Mouse (Mus musculus) CH12.LX (cell line): ENCODE data around the gene Bap1. TPM values are rescaled to one million over a fixed set of nuclear protein-coding genes. Genes with fewer than 3 reads are reported as not detected.

Source experiments
- DNase-seq: peaks from one replicate; pipeline ENCODE4 v3.0.0-alpha.2; 2013; ENCODE audit errors: extremely low read depth
- H3K27ac ChIP-seq: 2 replicates; pipeline ENCODE4 v1.5.1; 2012; ENCODE audit warnings: low read depth, mild to moderate bottlenecking, control low read depth, moderate library complexity; ENCODE audit not compliant: insufficient read depth
- H3K27me3 ChIP-seq: replicated peaks from 2 replicates; pipeline ENCODE3; 2012; ENCODE audit warnings: inconsistent platforms
- H3K36me3 ChIP-seq, 2 experiments: replicated peaks in 1 of 2; 2 replicates each; pipeline versions ENCODE3 to v1.6.1; 2012; ENCODE audit warnings: inconsistent platforms in 1 of 2, low read length in 1 of 2, mild to moderate bottlenecking in 1 of 2, mixed read lengths in 1 of 2, moderate library complexity in 1 of 2; ENCODE audit not compliant: control insufficient read depth in 1 of 2, insufficient read depth in 1 of 2
- H3K4me1 ChIP-seq, 2 experiments: 2 replicates each; pipeline ENCODE4 v1.6.1; 2012; ENCODE audit warnings: inconsistent platforms in 1 of 2, moderate library complexity in 1 of 2; ENCODE audit not compliant: insufficient read depth in 2 of 2, control insufficient read depth in 1 of 2
- H3K4me2 ChIP-seq: 2 replicates; pipeline ENCODE4 v1.6.1; 2012; ENCODE audit warnings: low read depth, mild to moderate bottlenecking, control low read depth; ENCODE audit not compliant: poor library complexity, insufficient read depth, severe bottlenecking
- H3K4me3 ChIP-seq, 3 experiments: fragments of 150-350 bp in 1 of 3; sonication (generic) in 1 of 3; replicated peaks in 1 of 3; 2 replicates each; pipeline versions ENCODE3 to v1.5.1; 2011 to 2012; ENCODE audit warnings: low read depth in 2 of 3, low read length in 2 of 3, mild to moderate bottlenecking in 2 of 3, moderate library complexity in 2 of 3, control low read depth in 1 of 3, improper control_type of control experiment in 1 of 3, inconsistent platforms in 1 of 3, mixed read lengths in 1 of 3; ENCODE audit not compliant: poor library complexity in 1 of 3
- H3K79me2 ChIP-seq: replicated peaks from 2 replicates; pipeline ENCODE4 v1.6.1; 2012; ENCODE audit warnings: mild to moderate bottlenecking, moderate library complexity; ENCODE audit not compliant: control insufficient read depth, poor library complexity, insufficient read depth, severe bottlenecking; ENCODE audit errors: extremely low read depth
- H3K9ac ChIP-seq: 2 replicates; pipeline ENCODE4 v1.6.1; 2012; ENCODE audit warnings: low read depth, mild to moderate bottlenecking, control low read depth, moderate library complexity; ENCODE audit not compliant: insufficient read depth
- H3K9me3 ChIP-seq: replicated peaks from 2 replicates; pipeline ENCODE3; 2012; ENCODE audit warnings: low read length, inconsistent platforms, mixed read lengths
- BHLHE40 ChIP-seq: IDR thresholded peaks from 2 replicates; pipeline ENCODE4 v1.6.1; 2011; ENCODE audit warnings: mild to moderate bottlenecking, low read depth, low read length, improper control_type of control experiment
- CHD1 ChIP-seq: IDR thresholded peaks from 2 replicates; pipeline ENCODE4 v1.6.1; 2012; ENCODE audit warnings: low read depth, low read length, improper control_type of control experiment, inconsistent platforms
- CHD2 ChIP-seq: IDR thresholded peaks from 2 replicates; pipeline ENCODE4 v1.6.1; 2011; ENCODE audit warnings: low read length, improper control_type of control experiment
- CTCF ChIP-seq, 2 experiments: IDR thresholded peaks in 1 of 2; conservative IDR thresholded peaks in 1 of 2; 2 replicates each; pipeline ENCODE4 v1.5.1; 2011 to 2012; ENCODE audit warnings: low read depth in 2 of 2, low read length in 2 of 2, improper control_type of control experiment in 1 of 2, inconsistent platforms in 1 of 2, mild to moderate bottlenecking in 1 of 2, moderate library complexity in 1 of 2
- E2F4 ChIP-seq: IDR thresholded peaks from 2 replicates; pipeline ENCODE4 v1.6.1; 2011; ENCODE audit warnings: low read depth, low read length, improper control_type of control experiment; ENCODE audit not compliant: insufficient replicate concordance
- ELF1 ChIP-seq: IDR thresholded peaks from 2 replicates; pipeline ENCODE4 v1.6.1; 2014; ENCODE audit warnings: low read depth, mild to moderate bottlenecking, inconsistent platforms, low read length, improper control_type of control experiment
- EP300 ChIP-seq: IDR thresholded peaks from 2 replicates; pipeline ENCODE4 v1.6.1; 2011; ENCODE audit warnings: low read length, improper control_type of control experiment
- ETS1 ChIP-seq: conservative IDR thresholded peaks from 2 replicates; pipeline ENCODE4 v1.6.1; 2012; ENCODE audit warnings: low read depth, mild to moderate bottlenecking, inconsistent platforms, low read length, improper control_type of control experiment, moderate library complexity
- GABPA ChIP-seq: IDR thresholded peaks from 2 replicates; pipeline ENCODE4 v1.6.1; 2012; ENCODE audit warnings: low read depth, low read length, improper control_type of control experiment, inconsistent platforms; ENCODE audit not compliant: insufficient replicate concordance
- HCFC1 ChIP-seq: IDR thresholded peaks from 2 replicates; pipeline ENCODE4 v1.6.1; 2012; ENCODE audit warnings: low read depth, mild to moderate bottlenecking, inconsistent platforms, low read length, improper control_type of control experiment
- IRF4 ChIP-seq: IDR thresholded peaks from 2 replicates; pipeline ENCODE4 v1.6.1; 2014; ENCODE audit warnings: low read depth, mild to moderate bottlenecking, inconsistent platforms, low read length, improper control_type of control experiment
- JUN ChIP-seq: IDR thresholded peaks from 2 replicates; pipeline ENCODE4 v1.6.1; 2011; ENCODE audit warnings: low read depth, mild to moderate bottlenecking, low read length, improper control_type of control experiment, moderate library complexity; ENCODE audit not compliant: insufficient read depth
- JUND ChIP-seq: conservative IDR thresholded peaks from 2 replicates; pipeline ENCODE4 v1.6.1; 2011; ENCODE audit warnings: low read depth, low read length, improper control_type of control experiment
- KAT2A ChIP-seq: IDR thresholded peaks from 2 replicates; pipeline ENCODE4 v1.6.1; 2012; ENCODE audit warnings: low read length, improper control_type of control experiment, inconsistent platforms; ENCODE audit not compliant: insufficient replicate concordance
- MAFK ChIP-seq: IDR thresholded peaks from 2 replicates; pipeline ENCODE4 v1.6.1; 2011; ENCODE audit warnings: low read length, improper control_type of control experiment; ENCODE audit not compliant: insufficient replicate concordance
- MAX ChIP-seq: IDR thresholded peaks from 2 replicates; pipeline ENCODE4 v1.6.1; 2011; ENCODE audit warnings: low read length, improper control_type of control experiment
- MAZ ChIP-seq: IDR thresholded peaks from 2 replicates; pipeline ENCODE4 v1.6.1; 2012; ENCODE audit warnings: low read depth, mild to moderate bottlenecking, inconsistent platforms, low read length, improper control_type of control experiment, moderate library complexity
- MEF2A ChIP-seq: IDR thresholded peaks from 2 replicates; pipeline ENCODE4 v1.6.1; 2014; ENCODE audit warnings: low read depth, mild to moderate bottlenecking, inconsistent platforms, low read length, improper control_type of control experiment, borderline replicate concordance
- MXI1 ChIP-seq: IDR thresholded peaks from 2 replicates; pipeline ENCODE4 v1.6.1; 2011; ENCODE audit warnings: mild to moderate bottlenecking, low read depth, low read length, improper control_type of control experiment
- MYC ChIP-seq: IDR thresholded peaks from 2 replicates; pipeline ENCODE4 v1.6.1; 2011; ENCODE audit warnings: low read depth, mild to moderate bottlenecking, improper control_type of control experiment, low read length
- NELFE ChIP-seq: IDR thresholded peaks from 2 replicates; pipeline ENCODE4 v1.6.1; 2011; ENCODE audit warnings: low read depth, low read length, improper control_type of control experiment
- NRF1 ChIP-seq: IDR thresholded peaks from 2 replicates; pipeline ENCODE4 v1.6.1; 2014; ENCODE audit warnings: low read depth, mild to moderate bottlenecking, inconsistent platforms, low read length, improper control_type of control experiment, moderate library complexity
- PAX5 ChIP-seq: IDR thresholded peaks from 2 replicates; pipeline ENCODE4 v1.6.1; 2012; ENCODE audit warnings: low read length, inconsistent platforms, mixed read lengths
- POLR2A ChIP-seq: IDR thresholded peaks from 2 replicates; pipeline ENCODE4 v1.6.1; 2011; ENCODE audit warnings: low read depth, mild to moderate bottlenecking, improper control_type of control experiment, low read length
- POLR2AphosphoS2 ChIP-seq: IDR thresholded peaks from 2 replicates; pipeline ENCODE4 v1.6.1; 2011; ENCODE audit warnings: low read depth, low read length, improper control_type of control experiment
- RAD21 ChIP-seq: IDR thresholded peaks from 2 replicates; pipeline ENCODE4 v1.6.1; 2011; ENCODE audit warnings: low read depth, mild to moderate bottlenecking, low read length, improper control_type of control experiment, moderate library complexity
- RCOR1 ChIP-seq: conservative IDR thresholded peaks from 2 replicates; pipeline ENCODE4 v1.6.1; 2012; ENCODE audit warnings: low read depth, mild to moderate bottlenecking, inconsistent platforms, low read length, improper control_type of control experiment
- SIN3A ChIP-seq: IDR thresholded peaks from 2 replicates; pipeline ENCODE4 v1.6.1; 2012; ENCODE audit warnings: low read length, improper control_type of control experiment, inconsistent platforms
- SMC3 ChIP-seq: IDR thresholded peaks from 2 replicates; pipeline ENCODE4 v1.6.1; 2011; ENCODE audit warnings: low read depth, low read length, improper control_type of control experiment
- TBP ChIP-seq: conservative IDR thresholded peaks from 2 replicates; pipeline ENCODE4 v1.6.1; 2011; ENCODE audit warnings: low read depth, low read length, improper control_type of control experiment
- TCF12 ChIP-seq: IDR thresholded peaks from 2 replicates; pipeline ENCODE4 v1.6.1; 2014; ENCODE audit warnings: low read depth, mild to moderate bottlenecking, inconsistent platforms, low read length, improper control_type of control experiment
- UBTF ChIP-seq: IDR thresholded peaks from 2 replicates; pipeline ENCODE4 v1.6.1; 2012; ENCODE audit warnings: low read depth, mild to moderate bottlenecking, inconsistent platforms, low read length, improper control_type of control experiment, moderate library complexity
- USF1 ChIP-seq: IDR thresholded peaks from 2 replicates; pipeline ENCODE4 v1.6.1; 2014; ENCODE audit warnings: low read depth, mild to moderate bottlenecking, inconsistent platforms, low read length, improper control_type of control experiment
- USF2 ChIP-seq: conservative IDR thresholded peaks from 2 replicates; pipeline ENCODE4 v1.6.1; 2011; ENCODE audit warnings: low read depth, low read length, improper control_type of control experiment
- ZC3H11A ChIP-seq: IDR thresholded peaks from 2 replicates; pipeline ENCODE4 v1.6.1; 2012; ENCODE audit warnings: low read depth, mild to moderate bottlenecking, inconsistent platforms, low read length, improper control_type of control experiment
- ZKSCAN1 ChIP-seq: IDR thresholded peaks from 2 replicates; pipeline ENCODE4 v1.6.1; 2012; ENCODE audit warnings: low read depth, inconsistent platforms, low read length, improper control_type of control experiment, borderline replicate concordance
- ZMIZ1 ChIP-seq: IDR thresholded peaks from 2 replicates; pipeline ENCODE4 v1.6.1; 2012; ENCODE audit warnings: low read depth, mild to moderate bottlenecking, inconsistent platforms, low read length, improper control_type of control experiment
- ZNF384 ChIP-seq: IDR thresholded peaks from 2 replicates; pipeline ENCODE4 v1.6.1; 2012; ENCODE audit warnings: low read depth, low read length, improper control_type of control experiment, inconsistent platforms
- dilution Hi-C: fragments of 300-500 bp; cut with MboI; formaldehyde crosslinking; loops from 2 replicates; pipeline ENCODE4 v1.14.3; 2020; ENCODE audit warnings: low sequenced_read_pairs; ENCODE audit not compliant: extremely low pct_unique_long_range_greater_than_20kb, extremely low pct_ligation_motif_present
- in situ Hi-C: fragments of 300-500 bp; cut with MboI; formaldehyde crosslinking; loops from 3 replicates; pipeline ENCODE4 v1.14.3; 2019; ENCODE audit warnings: low sequenced_read_pairs, low pct_ligation_motif_present, low pct_unique_long_range_greater_than_20kb, mixed read lengths
- polyA plus RNA-seq: library from polyadenylated mRNA; unstranded; fragments of >175 nt; gene quantifications from 2 replicates; pipeline ENCODE4 v1.2.1, GENCODE M21; 2012; ENCODE audit warnings: low read depth; ENCODE audit not compliant: insufficient read length
- total RNA-seq, 2 experiments: library from RNA; depleted of rRNA; stranded (reverse); fragments of 300-350 nt in 1 of 2; fragments of >200 nt in 1 of 2; gene quantifications; 2 replicates each; pipeline ENCODE4 v1.2.3; 2012 to 2014

The Bap1 gene
- total and polyA plus RNA-seq, 3 experiments, result 56.6 to 87.7 (median 62.0) TPM

GRCm38 (mm10) chr14:31217666-31218065, 33.6 kb upstream of the Bap1 start, which contains the start of gene Sema3g:
TSS of gene Sema3g (plus strand) at chr14:31217860.
- peak; percentile 67 for DNase-seq
- Histone ChIP-seq H3K79me2 (no peaks in the 10 kb centered on the region), H3K27ac (no peak within 1 kb of the TSS), H3K36me3 (peaks cover 0 to 4% of the 10 kb centered on the region in 2 experiments), H3K9ac (no peak within 1 kb of the TSS), H3K4me3 (peak within 1 kb of the TSS in 2 of 3 experiments; percentile 33 to 37), H3K27me3 (peaks cover 13% of the 10 kb centered on the region), H3K4me2 (peak within 1 kb of the TSS; percentile 18; the same call in 1 of the 2 replicates), H3K4me1 (peaks cover 12 to 30% of the 10 kb centered on the region in 2 experiments), H3K9me3 (no peaks in the 10 kb centered on the region)
- TF ChIP-seq UBTF, result no peak
- TF ChIP-seq ZNF384, result peak; percentile 80
- TF ChIP-seq PAX5, result no peak
- no peak for TF ChIP-seq POLR2AphosphoS2
- no peak for TF ChIP-seq JUND
- TF ChIP-seq MAZ, result no peak
- TF ChIP-seq GABPA, result no peak
- peak; percentile 38; the same call in 1 of the 2 replicates for TF ChIP-seq MEF2A
- TF ChIP-seq ETS1, result no peak
- no peak for TF ChIP-seq ZKSCAN1
- no peak for TF ChIP-seq MXI1
- TF ChIP-seq JUN, result no peak
- no peak for TF ChIP-seq USF2
- TF ChIP-seq MYC, result no peak
- no peak; the same call in 1 of the 2 replicates for TF ChIP-seq HCFC1
- no peak for TF ChIP-seq CHD2
- TF ChIP-seq SIN3A, result no peak
- peak; percentile 36; the same call in 1 of the 2 replicates for TF ChIP-seq IRF4
- no peak for TF ChIP-seq ZC3H11A
- no peak for TF ChIP-seq EP300
- TF ChIP-seq KAT2A, result no peak
- TF ChIP-seq BHLHE40, result 0 out of 2 replicates have a peak, but pooled peaks have one; percentile 20
- TF ChIP-seq NRF1, result no peak
- TF ChIP-seq USF1, result no peak
- TF ChIP-seq ELF1, result peak; percentile 47; the same call in 1 of the 2 replicates
- TF ChIP-seq CTCF (conservative IDR thresholded peaks at IDR 0.05 in 1 of 2, IDR thresholded peaks at IDR 0.05 in 1 of 2; ENCODE audit: low read depth in 2 of 2, low read length in 2 of 2), result peak; percentile 19 to 88; a peak in 3 of 4 replicates
- 0 out of 2 replicates have a peak, but pooled peaks have one; percentile 34 for TF ChIP-seq MAX
- TF ChIP-seq TBP, result peak; percentile 95
- TF ChIP-seq MAFK, result no peak
- TF ChIP-seq CHD1, result no peak
- no peak for TF ChIP-seq ZMIZ1
- peak; percentile 68; the same call in 1 of the 2 replicates for TF ChIP-seq TCF12
- TF ChIP-seq RCOR1, result no peak; the same call in 1 of the 2 replicates
- peak; percentile 67 for TF ChIP-seq POLR2A
- TF ChIP-seq SMC3, result peak; percentile 75
- TF ChIP-seq RAD21, result peak; percentile 71
- 0 out of 2 replicates have a peak, but pooled peaks have one; percentile 53 for TF ChIP-seq NELFE
- TF ChIP-seq E2F4, result peak; percentile 70; the same call in 1 of the 2 replicates
- in situ Hi-C loops (loop anchor here (5.0 kb wide), 1 partner anchor 35 kb away; the partner anchor contains the start of genes Bap1 and Phf7), dilution Hi-C loops (no loop called here)
